Mouse (Mus musculus): Measurements from ENCODE around the gene Tlcd2. TPM values are rescaled to one million over a fixed set of nuclear protein-coding genes. Genes with fewer than 3 reads are reported as not detected.
"Not testable (repeated sequence)": the region's sequence is repeated elsewhere in the genome, so short reads cannot be mapped to it uniquely, and the experiment has no call there.

Tlcd2 gene
- total RNA-seq, 2 experiments from 2014 or later: 0.56 TPM; not detected in 1

DNA sequence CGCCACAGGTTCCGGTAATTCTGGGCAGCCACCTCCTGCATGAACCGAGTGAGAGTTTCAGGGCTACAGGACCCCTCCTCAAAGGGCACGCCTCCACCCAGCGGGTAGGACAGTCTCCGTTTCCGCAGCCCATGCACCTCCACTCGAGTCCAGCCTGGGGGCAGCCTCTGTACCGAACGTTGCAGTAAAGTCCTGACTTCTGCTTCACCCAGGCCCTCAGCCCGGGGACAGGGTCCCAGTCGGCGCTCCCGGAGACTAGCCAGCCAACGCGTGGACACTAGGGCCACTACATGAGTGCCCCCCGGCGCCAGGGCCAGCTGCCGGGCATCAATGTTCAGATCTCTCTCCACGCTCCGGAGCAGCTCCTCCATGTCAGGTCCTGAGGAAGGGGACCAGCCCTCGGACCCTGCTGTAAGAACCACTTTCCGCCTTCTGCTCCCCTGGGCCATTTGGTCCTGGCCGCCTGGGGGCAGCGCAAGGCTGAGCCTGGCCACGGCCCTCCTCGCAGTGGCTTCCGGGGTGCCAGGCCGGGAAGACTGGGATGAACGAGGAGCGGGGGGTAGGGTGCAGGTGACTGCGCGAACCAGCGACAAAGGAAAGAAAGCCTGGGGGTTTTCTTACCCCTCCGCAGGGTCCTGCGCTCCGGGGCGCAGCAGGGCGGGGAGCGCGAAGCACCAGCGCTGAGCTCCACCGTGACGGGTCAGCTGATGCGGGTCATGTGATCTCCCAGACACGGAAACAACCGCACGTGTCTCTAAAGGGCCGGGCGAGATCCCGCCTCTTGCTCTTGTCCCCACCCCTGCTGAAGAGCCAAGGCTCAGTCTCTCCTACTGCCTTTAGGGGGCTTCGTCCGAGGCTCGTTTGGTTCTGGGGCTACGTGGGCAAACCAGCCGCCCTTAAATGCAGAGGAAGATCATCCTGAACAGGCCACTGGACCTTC is 7.3 kb upstream of the Tlcd2 start, which contains the start of gene Wdr81:
Gene Wdr81 (minus strand): TSS at position 727 of the 940 bp plus-strand sequence.
- Histone ChIP-seq H3K4me3 (peak within 1 kb of the TSS; percentile 67), H3K27ac (peak within 1 kb of the TSS; percentile 93)
- TF ChIP-seq CTCF (conservative IDR thresholded peaks at IDR 0.05): peak; percentile 64
- DNase-seq (ENCODE audit: low spot score in 2 of 2): peak; percentile 86 to 90

DNA sequence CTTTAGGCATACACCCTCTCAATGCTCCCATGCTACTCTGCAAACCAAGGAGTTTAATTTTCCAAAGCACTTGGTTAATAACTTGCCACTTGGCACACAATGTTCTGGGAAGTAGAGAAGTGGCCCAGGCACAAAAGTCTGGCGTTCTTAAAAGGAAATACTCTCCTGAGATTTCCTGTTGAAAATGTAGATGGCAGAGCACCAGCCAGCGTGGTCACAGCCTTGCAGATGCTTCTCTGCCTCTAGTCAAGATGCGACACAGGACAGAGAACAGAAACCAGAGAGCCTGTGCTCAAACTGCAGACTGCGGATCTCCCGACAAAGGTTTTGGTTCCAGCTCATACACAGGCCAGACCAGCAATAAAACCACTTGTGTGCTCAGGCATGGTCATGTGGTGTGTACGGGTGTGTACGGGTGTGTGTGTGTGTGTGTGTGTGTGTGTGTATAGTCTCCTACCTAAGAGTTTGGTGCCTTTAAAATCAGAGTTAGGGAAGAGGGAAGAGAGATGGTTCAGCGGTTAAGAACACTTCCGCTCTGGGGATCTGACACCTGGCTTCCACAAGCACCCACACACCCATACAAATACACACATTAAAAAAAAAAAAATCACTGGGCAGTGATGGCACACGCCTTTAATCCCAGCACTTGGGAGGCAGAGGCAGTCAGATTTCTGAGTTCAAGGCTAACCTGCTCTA is 6.3 kb upstream of the Tlcd2 start:
- no peak for DNase-seq (ENCODE audit: low spot score in 2 of 2)
- H3K4me3 ChIP-seq: peak overlapping the region; percentile 67
- peak overlapping the region; percentile 93 for H3K27ac ChIP-seq
- no peak for TF ChIP-seq CTCF (conservative IDR thresholded peaks at IDR 0.05)

DNA sequence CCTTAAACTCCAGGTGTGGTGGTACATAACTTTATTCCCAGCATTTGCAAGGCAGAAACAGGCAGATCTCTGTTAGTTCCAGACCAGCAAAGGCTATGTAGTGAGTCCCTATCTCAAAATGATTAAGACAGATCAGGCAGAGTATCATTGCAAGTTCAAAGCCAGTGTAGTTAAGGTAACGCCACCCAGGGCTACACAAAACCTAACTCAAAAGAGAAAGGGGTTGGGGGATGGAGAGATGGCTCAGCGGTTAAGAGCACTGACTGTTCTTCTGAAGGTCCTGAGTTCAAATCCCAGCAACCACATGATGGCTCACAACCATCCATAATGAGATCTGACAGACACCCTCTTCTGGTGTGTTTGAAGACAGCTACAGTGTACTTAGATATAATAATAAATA is 5.5 kb upstream of the Tlcd2 start:
- not testable (repeated sequence) for H3K4me3 ChIP-seq; DNase-seq (ENCODE audit: low spot score in 2 of 2); H3K27ac ChIP-seq

DNA sequence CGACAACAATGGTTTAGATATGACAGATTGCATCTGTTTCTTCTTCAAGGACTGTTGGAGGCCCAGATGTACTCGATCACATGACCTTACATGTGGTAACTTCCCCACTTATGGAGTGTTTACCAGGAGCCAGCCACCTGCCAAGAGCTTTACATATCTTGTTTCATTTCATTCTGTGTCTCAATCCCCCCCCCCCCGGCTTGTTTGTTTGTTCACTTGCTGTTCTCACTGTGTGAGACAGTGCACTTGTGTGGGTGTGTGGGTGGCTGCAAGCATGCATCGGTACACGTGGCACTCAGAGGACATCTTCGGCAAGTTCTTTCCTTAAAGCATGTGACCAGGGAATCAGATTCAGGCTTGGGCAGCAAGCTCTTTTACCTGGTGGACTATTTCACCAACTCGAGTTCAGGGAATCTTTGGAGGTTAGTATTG is 5.1 kb upstream of the Tlcd2 start:
- no peak for DNase-seq (ENCODE audit: low spot score in 2 of 2)
- no peak for TF ChIP-seq CTCF (conservative IDR thresholded peaks at IDR 0.05)
- no peak overlapping the region for H3K27ac ChIP-seq
- H3K4me3 ChIP-seq: no peak overlapping the region

DNA sequence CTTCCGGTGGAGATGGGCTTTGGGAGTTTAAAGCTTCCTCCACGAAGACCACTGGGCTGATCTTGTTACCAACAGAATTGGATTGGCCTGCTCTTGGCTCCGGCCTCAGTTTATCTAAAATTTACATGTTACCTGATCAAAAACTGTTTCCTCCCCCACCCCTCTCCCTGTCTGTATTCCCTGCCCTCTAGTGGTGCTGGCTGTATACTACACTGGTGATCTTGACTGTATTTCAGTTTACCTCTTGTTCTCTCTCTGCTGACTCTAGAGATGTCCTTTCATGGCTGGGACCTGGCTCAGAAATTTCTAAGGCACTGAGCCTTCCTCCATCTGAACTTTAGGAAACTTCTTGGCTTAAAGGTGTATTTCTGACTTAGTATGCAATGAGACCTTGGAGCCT is 3.3 kb upstream of the Tlcd2 start:
- peak; percentile 82 for TF ChIP-seq CTCF (conservative IDR thresholded peaks at IDR 0.05)
- Histone ChIP-seq H3K27ac (peak overlapping the region; percentile 97; the same call in 1 of the 2 replicates), H3K4me3 (no peak overlapping the region)
- DNase-seq (ENCODE audit: low spot score in 2 of 2): no peak

DNA sequence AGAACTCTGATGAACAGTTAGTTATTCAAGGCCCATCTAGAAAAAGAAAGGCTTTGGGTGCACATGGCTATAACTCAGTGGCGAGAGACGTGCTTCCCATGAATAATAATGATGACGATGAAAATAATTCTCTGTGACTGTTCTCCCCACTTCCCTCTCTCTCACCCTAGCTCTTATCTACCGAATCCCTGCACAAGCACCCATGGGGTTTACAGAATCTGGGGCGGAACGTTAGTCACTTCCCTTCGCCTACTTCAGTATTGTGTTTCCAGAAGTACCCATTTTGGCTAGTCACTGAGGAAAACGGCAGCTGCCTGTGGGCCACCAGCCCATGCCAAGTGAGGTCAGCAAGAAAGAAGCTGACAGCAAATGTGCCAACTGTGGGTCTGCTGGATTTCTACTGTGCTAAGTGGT is 2.9 kb upstream of the Tlcd2 start:
- no peak for DNase-seq (ENCODE audit: low spot score in 2 of 2)
- TF ChIP-seq CTCF (conservative IDR thresholded peaks at IDR 0.05): no peak
- Histone ChIP-seq H3K27ac (peak overlapping the region; percentile 97), H3K4me3 (no peak overlapping the region)

DNA sequence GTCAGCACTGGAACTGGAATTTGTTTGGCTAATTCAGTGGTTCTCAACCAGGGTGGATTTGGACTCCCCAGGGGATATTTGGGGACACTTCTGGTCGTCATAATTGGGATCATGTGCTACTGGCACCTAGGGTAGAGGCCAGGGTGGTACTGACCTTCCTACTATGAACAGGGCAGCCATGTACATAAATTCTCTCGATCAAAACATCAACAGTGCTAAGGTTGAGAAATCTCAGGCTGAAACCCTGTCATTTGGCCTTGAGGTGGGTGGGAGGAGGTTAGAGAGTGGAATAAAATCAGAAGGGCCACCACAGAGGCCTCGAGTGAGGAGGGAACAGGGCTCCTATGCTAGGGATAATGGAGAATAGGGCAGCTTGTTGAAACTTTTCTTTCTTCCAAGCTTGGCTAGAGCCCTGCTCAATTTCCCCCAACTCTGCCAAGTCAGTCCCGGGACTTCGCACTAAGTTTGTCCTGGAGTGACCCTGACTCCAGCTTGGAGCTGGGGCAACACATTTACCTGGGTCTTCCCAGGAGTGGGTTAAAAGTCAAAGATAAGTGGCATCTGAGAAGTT is 2.3 kb upstream of the Tlcd2 start:
- H3K4me3 ChIP-seq: no peak overlapping the region
- DNase-seq (ENCODE audit: low spot score in 2 of 2): no peak
- TF ChIP-seq CTCF (conservative IDR thresholded peaks at IDR 0.05): no peak
- H3K27ac ChIP-seq: peak overlapping the region; percentile 97

DNA sequence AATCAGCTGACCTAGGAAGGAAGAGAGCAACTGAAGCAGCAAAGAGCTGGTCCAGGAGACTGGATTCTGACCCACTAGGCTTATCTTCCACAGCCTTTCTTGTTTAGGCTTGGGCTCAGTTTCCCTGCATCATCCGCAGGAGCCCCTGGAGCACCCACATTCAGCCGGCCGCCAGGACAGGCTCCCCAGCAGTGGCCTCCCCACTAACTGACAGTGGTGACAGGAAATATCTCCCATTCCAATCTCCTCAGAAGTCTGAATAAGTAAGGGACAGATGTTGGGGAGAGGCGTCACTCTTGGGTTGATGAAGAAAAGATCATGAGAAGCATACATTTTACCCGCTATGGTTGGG is 1.8 kb upstream of the Tlcd2 start:
- DNase-seq (ENCODE audit: low spot score in 2 of 2): no peak
- TF ChIP-seq CTCF (conservative IDR thresholded peaks at IDR 0.05): no peak
- peak overlapping the region; percentile 81 for H3K4me3 ChIP-seq
- H3K27ac ChIP-seq: peak overlapping the region; percentile 97

DNA sequence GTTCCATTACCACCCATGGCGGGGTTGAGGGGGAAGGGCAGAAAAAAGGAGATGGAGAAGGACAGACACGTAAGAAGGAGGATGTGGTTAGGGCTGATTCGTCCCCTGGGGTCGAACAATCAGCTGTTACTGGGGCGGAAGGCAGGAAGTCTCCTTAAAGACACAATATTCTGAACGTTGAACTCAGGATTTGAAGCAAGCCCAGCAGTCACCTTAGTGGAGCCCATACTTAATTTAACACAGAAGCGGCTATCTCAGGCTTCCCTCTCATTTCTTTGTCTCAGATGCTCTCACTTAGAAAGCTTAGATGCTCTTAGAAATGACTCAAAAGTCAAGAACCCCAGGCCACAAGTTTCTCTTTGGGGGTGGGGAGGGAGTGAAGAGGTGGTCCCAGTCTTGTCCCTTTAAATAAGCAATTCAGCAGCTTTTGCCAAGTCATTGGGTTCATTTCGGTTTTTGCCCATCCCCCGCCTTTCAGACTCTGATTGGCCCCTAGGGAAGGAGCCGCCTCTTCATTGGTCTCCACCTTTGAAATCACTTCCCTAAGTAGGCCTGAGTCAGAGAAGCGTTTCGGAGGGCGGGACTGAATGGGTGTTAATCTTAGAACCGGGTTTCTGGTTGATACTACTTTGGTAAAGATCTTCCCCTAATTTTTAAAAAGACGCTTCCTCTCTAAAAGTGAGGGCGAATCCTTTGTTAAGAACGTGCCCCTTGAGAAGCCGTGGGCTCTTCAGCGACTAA is 1.2 kb upstream of the Tlcd2 start:
- Histone ChIP-seq H3K4me3 (peak overlapping the region; percentile 81), H3K27ac (peak overlapping the region; percentile 97)
- peak; percentile 83 to 94 for DNase-seq (ENCODE audit: low spot score in 2 of 2)
- TF ChIP-seq CTCF (conservative IDR thresholded peaks at IDR 0.05): no peak

DNA sequence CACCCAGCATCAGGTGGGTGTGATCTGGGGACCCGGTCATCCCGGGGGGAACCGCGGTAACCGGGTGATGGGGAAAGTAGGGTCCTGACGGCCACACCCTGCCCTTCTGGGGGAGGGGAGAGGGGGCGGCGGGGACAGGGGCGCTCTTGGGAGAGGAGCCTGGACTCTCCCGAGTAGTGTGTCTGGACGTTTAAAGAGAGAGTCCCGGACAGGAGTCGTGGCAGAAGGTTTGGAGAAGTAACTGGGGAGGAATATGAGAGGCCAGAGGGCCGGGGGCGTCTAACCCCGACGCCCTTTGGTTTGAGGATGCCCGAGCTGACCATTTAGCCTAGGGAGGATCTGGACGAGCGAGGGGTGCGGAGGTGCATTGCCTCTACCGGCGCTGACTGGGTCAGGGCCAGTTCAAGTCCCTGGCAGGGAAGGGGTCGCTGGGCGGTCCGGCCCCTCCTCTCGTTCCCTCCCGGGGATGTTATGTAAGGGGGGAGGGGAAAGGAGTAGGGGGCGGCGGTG is 283 bp downstream of the Tlcd2 start:
- peak overlapping the region; percentile 81 for H3K4me3 ChIP-seq
- no peak for TF ChIP-seq CTCF (conservative IDR thresholded peaks at IDR 0.05)
- peak overlapping the region; percentile 97 for H3K27ac ChIP-seq
- no peak for DNase-seq (ENCODE audit: low spot score in 2 of 2)

DNA sequence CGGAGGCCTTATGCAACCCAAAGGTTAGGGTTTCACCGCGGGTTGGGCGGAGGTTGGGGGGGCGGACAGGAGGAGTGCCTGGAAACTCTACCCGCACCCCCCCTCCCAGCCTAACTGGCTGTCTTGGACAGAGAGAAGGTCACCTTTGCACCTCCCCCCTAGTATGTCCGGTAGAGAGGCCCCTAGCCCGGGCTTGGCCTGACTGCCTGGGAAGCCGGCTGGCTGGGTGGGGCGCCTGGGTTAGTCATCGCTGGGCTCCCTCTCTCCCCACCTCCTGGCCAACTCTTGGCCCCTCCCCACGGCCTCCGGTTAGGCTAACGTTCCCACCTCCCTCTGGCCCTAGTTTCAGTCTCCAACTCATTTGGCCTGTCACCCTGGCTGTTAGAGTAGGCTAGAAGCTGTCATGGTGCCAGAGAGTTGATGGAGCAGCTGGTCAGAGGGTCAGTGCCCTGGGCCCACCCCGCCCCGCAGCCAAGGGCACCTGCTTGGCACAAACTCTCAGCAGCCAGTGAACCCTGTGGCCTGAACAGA is 803 bp downstream of the Tlcd2 start:
- TF ChIP-seq CTCF (conservative IDR thresholded peaks at IDR 0.05): no peak
- DNase-seq (ENCODE audit: low spot score in 2 of 2): peak in 1 of 2 experiments; percentile 44
- peak overlapping the region; percentile 81 for H3K4me3 ChIP-seq
- peak overlapping the region; percentile 97 for H3K27ac ChIP-seq

DNA sequence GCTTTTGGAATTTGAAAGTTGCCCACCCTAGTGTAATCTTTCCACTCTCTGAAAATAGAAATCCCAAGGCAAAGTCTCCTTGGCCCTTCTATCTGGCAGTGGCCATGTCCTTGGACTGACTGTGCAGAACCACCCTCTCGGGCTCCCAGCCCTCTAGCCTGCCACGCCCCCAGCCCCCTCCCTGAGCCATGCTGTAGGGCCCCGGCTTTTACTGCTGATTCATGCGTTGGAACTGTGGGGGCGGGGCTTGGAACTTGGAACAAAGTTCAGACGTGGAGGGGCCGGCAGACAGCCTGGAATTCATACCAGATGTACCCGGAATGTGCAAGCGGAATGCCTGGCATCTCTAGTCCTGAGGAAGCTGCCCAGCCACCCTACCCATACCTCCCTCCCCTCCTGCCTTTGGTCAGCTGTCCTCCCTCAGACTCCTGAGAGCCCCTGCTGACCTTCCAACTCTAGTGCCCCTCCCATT is 1.4 kb downstream of the Tlcd2 start:
- Histone ChIP-seq H3K27ac (peak overlapping the region; percentile 97), H3K4me3 (peak overlapping the region; percentile 81)
- peak; percentile 47 to 56 for DNase-seq (ENCODE audit: low spot score in 2 of 2)
- no peak for TF ChIP-seq CTCF (conservative IDR thresholded peaks at IDR 0.05)
